ENCODE assay signal across 23 mouse cellular contexts in genomic region chr17:44642126-44642525, GRCm38 (mm10).
"Had no signal": no experiment of that assay in that cellular context is flagged by ENCODE, and none has a peak within 500 bp of the region (broad histone marks: within the 10 kb centered on the region; RNA-seq: fewer than 3 reads in every experiment).

No protein-coding gene starts in this region.

- DNase-seq: cerebellum, postnatal 10 days; cerebellum, postnatal 14 days; cerebellum, postnatal 25 days; cerebellum, postnatal 36 days; embryo, embryonic 11 days; forebrain, postnatal 0 days; gastrocnemius, adult 2 months; gastrocnemius, postnatal 10 days; gastrocnemius, postnatal 14 days; gastrocnemius, postnatal 25 days; gastrocnemius, postnatal 36 days; heart, adult 18-20 months; heart, adult 2 months had no signal

- H3K36me3 ChIP-seq: embryonic facial prominence, embryonic 10.5 days; forebrain, embryonic 10.5 days; forebrain, embryonic 12.5 days; forebrain, embryonic 15.5 days; heart, embryonic 10.5 days had no signal

- H3K27me3 ChIP-seq: embryonic facial prominence, embryonic 12.5 days; embryonic facial prominence, embryonic 13.5 days; embryonic facial prominence, embryonic 15.5 days; forebrain, embryonic 12.5 days; forebrain, embryonic 13.5 days; forebrain, embryonic 15.5 days had no signal

- H3K4me1 ChIP-seq: embryonic facial prominence, embryonic 12.5 days; embryonic facial prominence, embryonic 15.5 days; forebrain, embryonic 15.5 days; heart, embryonic 10.5 days had no signal

- H3K4me3 ChIP-seq: embryonic facial prominence, embryonic 10.5 days; embryonic facial prominence, embryonic 12.5 days; embryonic facial prominence, embryonic 13.5 days; embryonic facial prominence, embryonic 15.5 days; erythroblast, embryonic 14.5 days; forebrain, embryonic 10.5 days; forebrain, embryonic 12.5 days; forebrain, embryonic 13.5 days; forebrain, embryonic 15.5 days; gastrocnemius, adult 2 months; heart, adult 2 months; heart, embryonic 10.5 days had no signal

- H3K27ac ChIP-seq: embryonic facial prominence, embryonic 10.5 days; embryonic facial prominence, embryonic 12.5 days; embryonic facial prominence, embryonic 13.5 days; embryonic facial prominence, embryonic 15.5 days; forebrain, embryonic 10.5 days; forebrain, embryonic 12.5 days; forebrain, embryonic 13.5 days; forebrain, embryonic 15.5 days; gastrocnemius, adult 2 months; heart, adult 2 months; heart, embryonic 10.5 days had no signal
